Mouse (Mus musculus): ENCODE results near the gene Olfr921. TPM values are rescaled to one million over a fixed set of nuclear protein-coding genes. Genes with fewer than 3 reads are reported as not detected.

The Olfr921 gene
- polyA plus RNA-seq, 1 experiment from 2014 or later: not detected

Other genes starting within 250 kb of the Olfr921 start
- gene Olfr910, start 235.2 kb upstream of the Olfr921 start, polyA plus RNA-seq (2016; fragmentation: Nextera tagmentation; extraction: Ambion mirVana): not detected in 2 replicates
- not detected in 2 replicates for gene Olfr912, start 192.9 kb upstream of the Olfr921 start, polyA plus RNA-seq (2016; fragmentation: Nextera tagmentation; extraction: Ambion mirVana)
- not detected in 2 replicates for gene Olfr913, start 180.3 kb upstream of the Olfr921 start, polyA plus RNA-seq (2016; fragmentation: Nextera tagmentation; extraction: Ambion mirVana)
- not detected in 2 replicates for gene Olfr914, start 168.0 kb upstream of the Olfr921 start, polyA plus RNA-seq (2016; fragmentation: Nextera tagmentation; extraction: Ambion mirVana)
- not detected in 2 replicates for gene Olfr916, start 113.2 kb upstream of the Olfr921 start, polyA plus RNA-seq (2016; fragmentation: Nextera tagmentation; extraction: Ambion mirVana)
- not detected in 2 replicates for gene Olfr917, start 107.2 kb upstream of the Olfr921 start, polyA plus RNA-seq (2016; fragmentation: Nextera tagmentation; extraction: Ambion mirVana)
- gene Olfr918, start 98.5 kb upstream of the Olfr921 start, polyA plus RNA-seq (2016; fragmentation: Nextera tagmentation; extraction: Ambion mirVana): not detected in 2 replicates
- gene Olfr919, start 69.4 kb upstream of the Olfr921 start, polyA plus RNA-seq (2016; fragmentation: Nextera tagmentation; extraction: Ambion mirVana): not detected in 2 replicates
- gene Vwa5a, start 54.8 kb upstream of the Olfr921 start, polyA plus RNA-seq (2016; fragmentation: Nextera tagmentation; extraction: Ambion mirVana): 10.2 and 16.5 TPM in 2 replicates
- 0.03 TPM in 1 of 2 replicates, not detected in the other for gene Olfr920, start 20.8 kb upstream of the Olfr921 start, polyA plus RNA-seq (2016; fragmentation: Nextera tagmentation; extraction: Ambion mirVana)
- gene Olfr922, start 41.5 kb downstream of the Olfr921 start, polyA plus RNA-seq (2016; fragmentation: Nextera tagmentation; extraction: Ambion mirVana): not detected in 2 replicates
- gene Olfr923, start 53.5 kb downstream of the Olfr921 start, polyA plus RNA-seq (2016; fragmentation: Nextera tagmentation; extraction: Ambion mirVana): not detected in 2 replicates
- gene Olfr924, start 71.4 kb downstream of the Olfr921 start, polyA plus RNA-seq (2016; fragmentation: Nextera tagmentation; extraction: Ambion mirVana): not detected in 2 replicates
- gene Olfr26, start 82.0 kb downstream of the Olfr921 start, polyA plus RNA-seq (2016; fragmentation: Nextera tagmentation; extraction: Ambion mirVana): not detected in 2 replicates
- not detected in 2 replicates for gene Olfr926, start 104.1 kb downstream of the Olfr921 start, polyA plus RNA-seq (2016; fragmentation: Nextera tagmentation; extraction: Ambion mirVana)
- not detected in 2 replicates for gene Olfr930, start 156.7 kb downstream of the Olfr921 start, polyA plus RNA-seq (2016; fragmentation: Nextera tagmentation; extraction: Ambion mirVana)
- gene Olfr933, start 199.2 kb downstream of the Olfr921 start, polyA plus RNA-seq (2016; fragmentation: Nextera tagmentation; extraction: Ambion mirVana): not detected in 2 replicates
- not detected in 2 replicates for gene Olfr934, start 215.2 kb downstream of the Olfr921 start, polyA plus RNA-seq (2016; fragmentation: Nextera tagmentation; extraction: Ambion mirVana)
- gene Olfr935, start 226.6 kb downstream of the Olfr921 start, polyA plus RNA-seq (2016; fragmentation: Nextera tagmentation; extraction: Ambion mirVana): not detected in 2 replicates